Mouse (Mus musculus): ENCODE data around the gene Ntng2. TPM values are rescaled to one million over a fixed set of nuclear protein-coding genes. Genes with fewer than 3 reads are reported as not detected.

Gene Ntng2
- polyA plus RNA-seq, 1 experiment from 2014 or later: 0.55 TPM

- H3K9ac ChIP-seq (replicated peaks): peak overlapping the region; percentile 60; the same call in 1 of the 2 replicates
- under 1% methylated on average over 61 of the region's 61 CpGs for WGBS
- H3K9me3 ChIP-seq: no peaks in the 10 kb centered on the region
- no peak; the same call in 1 of the 2 replicates for ATAC-seq (ENCODE audit: insufficient number of reproducible peaks, insufficient read depth, low FRiP score, low TSS enrichment, low read depth)
- peaks cover 100% of the 10 kb centered on the region for H3K27me3 ChIP-seq
- no peaks in the 10 kb centered on the region for H3K36me3 ChIP-seq
- peaks cover 61% of the 10 kb centered on the region for H3K4me1 ChIP-seq (replicated peaks)
- peak overlapping the region; percentile 60 for H3K4me3 ChIP-seq (replicated peaks)
- H3K4me2 ChIP-seq: peak overlapping the region; percentile 99
- H3K27ac ChIP-seq: no peak overlapping the region
These were observed 1.4 kb downstream of the Ntng2 start for GRCm38 (mm10) chr2:29251095-29252058.

GRCm38 (mm10) chr2:29250263-29251094 lies 2.3 kb downstream of the Ntng2 start:
- no peaks in the 10 kb centered on the region for H3K9me3 ChIP-seq
- WGBS: under 1% methylated on average over 44 of the region's 44 CpGs
- H3K27ac ChIP-seq: no peak overlapping the region
- ATAC-seq (ENCODE audit: insufficient number of reproducible peaks, insufficient read depth, low FRiP score, low TSS enrichment, low read depth): no peak
- H3K27me3 ChIP-seq: peaks cover 100% of the 10 kb centered on the region
- peak overlapping the region; percentile 60 for H3K4me3 ChIP-seq (replicated peaks)
- peak overlapping the region; percentile 34; the same call in 1 of the 2 replicates for H3K9ac ChIP-seq (replicated peaks)
- peak overlapping the region; percentile 99 for H3K4me2 ChIP-seq
- H3K4me1 ChIP-seq (replicated peaks): peaks cover 65% of the 10 kb centered on the region
- H3K36me3 ChIP-seq: no peaks in the 10 kb centered on the region

GRCm38 (mm10) chr2:29249852-29250251 lies 3.0 kb downstream of the Ntng2 start:
- Histone ChIP-seq H3K27me3 (peaks cover 98% of the 10 kb centered on the region), H3K4me3 (replicated peaks) (peak overlapping the region; percentile 60), H3K9ac (replicated peaks) (no peak overlapping the region), H3K4me2 (peak overlapping the region; percentile 99), H3K27ac (no peak overlapping the region), H3K9me3 (no peaks in the 10 kb centered on the region), H3K36me3 (no peaks in the 10 kb centered on the region), H3K4me1 (replicated peaks) (peaks cover 62% of the 10 kb centered on the region)
- no peak for ATAC-seq (ENCODE audit: insufficient number of reproducible peaks, insufficient read depth, low FRiP score, low TSS enrichment, low read depth)
- 2% methylated on average over 10 of the region's 10 CpGs for whole genome bisulfite sequencing

- Histone ChIP-seq H3K4me2 (no peak overlapping the region), H3K27ac (no peak overlapping the region), H3K36me3 (no peaks in the 10 kb centered on the region), H3K9me3 (peaks cover 4% of the 10 kb centered on the region; the same call in 1 of the 2 replicates), H3K4me1 (replicated peaks) (peaks cover 58% of the 10 kb centered on the region), H3K27me3 (peaks cover 90% of the 10 kb centered on the region), H3K9ac (replicated peaks) (no peak overlapping the region), H3K4me3 (replicated peaks) (no peak overlapping the region)
- no peak for ATAC-seq (ENCODE audit: insufficient number of reproducible peaks, insufficient read depth, low FRiP score, low TSS enrichment, low read depth)
- WGBS: 31% methylated on average over 3 of the region's 3 CpGs
These were observed 4.3 kb downstream of the Ntng2 start for GRCm38 (mm10) chr2:29248551-29248950.

- H3K27me3 ChIP-seq: peaks cover 78% of the 10 kb centered on the region
- no peak overlapping the region for H3K9ac ChIP-seq (replicated peaks)
- H3K4me3 ChIP-seq (replicated peaks): no peak overlapping the region
- H3K27ac ChIP-seq: no peak overlapping the region
- H3K9me3 ChIP-seq: peaks cover 4% of the 10 kb centered on the region; the same call in 1 of the 2 replicates
- no peak for ATAC-seq (ENCODE audit: insufficient number of reproducible peaks, insufficient read depth, low FRiP score, low TSS enrichment, low read depth)
- no peak overlapping the region for H3K4me2 ChIP-seq
- H3K4me1 ChIP-seq (replicated peaks): peaks cover 46% of the 10 kb centered on the region
- H3K36me3 ChIP-seq: no peaks in the 10 kb centered on the region
- 84% methylated on average over 2 of the region's 2 CpGs for WGBS
These were observed 5.4 kb downstream of the Ntng2 start for GRCm38 (mm10) chr2:29247386-29247785.

- 70% methylated on average over 7 of the region's 7 CpGs for WGBS
- peaks cover 42% of the 10 kb centered on the region for H3K4me1 ChIP-seq (replicated peaks)
- H3K4me2 ChIP-seq: no peak overlapping the region
- peaks cover 4% of the 10 kb centered on the region; the same call in 1 of the 2 replicates for H3K9me3 ChIP-seq
- no peaks in the 10 kb centered on the region for H3K36me3 ChIP-seq
- no peak overlapping the region for H3K27ac ChIP-seq
- no peak overlapping the region for H3K4me3 ChIP-seq (replicated peaks)
- H3K9ac ChIP-seq (replicated peaks): no peak overlapping the region
- ATAC-seq (ENCODE audit: insufficient number of reproducible peaks, insufficient read depth, low FRiP score, low TSS enrichment, low read depth): no peak
- peaks cover 73% of the 10 kb centered on the region for H3K27me3 ChIP-seq
These were observed 5.9 kb downstream of the Ntng2 start for GRCm38 (mm10) chr2:29246891-29247290.

GRCm38 (mm10) chr2:29246275-29246674 lies 6.5 kb downstream of the Ntng2 start:
- Histone ChIP-seq H3K4me1 (replicated peaks) (peaks cover 36% of the 10 kb centered on the region), H3K36me3 (no peaks in the 10 kb centered on the region), H3K9me3 (peaks cover 4% of the 10 kb centered on the region; the same call in 1 of the 2 replicates), H3K27me3 (peaks cover 70% of the 10 kb centered on the region), H3K27ac (no peak overlapping the region), H3K9ac (replicated peaks) (no peak overlapping the region), H3K4me2 (no peak overlapping the region), H3K4me3 (replicated peaks) (no peak overlapping the region)
- WGBS: 87% methylated on average over 3 of the region's 3 CpGs
- ATAC-seq (ENCODE audit: insufficient number of reproducible peaks, insufficient read depth, low FRiP score, low TSS enrichment, low read depth): no peak

GRCm38 (mm10) chr2:29245341-29245779 lies 7.4 kb downstream of the Ntng2 start:
- Histone ChIP-seq H3K4me2 (no peak overlapping the region), H3K27ac (no peak overlapping the region), H3K27me3 (peaks cover 64% of the 10 kb centered on the region), H3K4me3 (replicated peaks) (no peak overlapping the region), H3K9ac (replicated peaks) (no peak overlapping the region), H3K9me3 (peaks cover 4% of the 10 kb centered on the region; the same call in 1 of the 2 replicates), H3K4me1 (replicated peaks) (peaks cover 27% of the 10 kb centered on the region), H3K36me3 (no peaks in the 10 kb centered on the region)
- WGBS: 27% methylated on average over 10 of the region's 10 CpGs
- ATAC-seq (ENCODE audit: insufficient number of reproducible peaks, insufficient read depth, low FRiP score, low TSS enrichment, low read depth): no peak

- H3K27ac ChIP-seq: no peak overlapping the region
- H3K4me1 ChIP-seq (replicated peaks): no peaks in the 10 kb centered on the region
- WGBS: 80% methylated on average over 17 of the region's 17 CpGs
- H3K27me3 ChIP-seq: peaks cover 14% of the 10 kb centered on the region
- no peak overlapping the region for H3K4me3 ChIP-seq (replicated peaks)
- H3K9ac ChIP-seq (replicated peaks): no peak overlapping the region
- ATAC-seq (ENCODE audit: insufficient number of reproducible peaks, insufficient read depth, low FRiP score, low TSS enrichment, low read depth): no peak
- H3K36me3 ChIP-seq: no peaks in the 10 kb centered on the region
- H3K4me2 ChIP-seq: no peak overlapping the region
- H3K9me3 ChIP-seq: peaks cover 4% of the 10 kb centered on the region; the same call in 1 of the 2 replicates
These were observed 13.5 kb downstream of the Ntng2 start for GRCm38 (mm10) chr2:29239329-29239728.

- Histone ChIP-seq H3K4me2 (no peak overlapping the region), H3K27ac (no peak overlapping the region), H3K4me1 (replicated peaks) (no peaks in the 10 kb centered on the region), H3K36me3 (no peaks in the 10 kb centered on the region), H3K27me3 (peaks cover 14% of the 10 kb centered on the region), H3K9me3 (no peaks in the 10 kb centered on the region), H3K9ac (replicated peaks) (no peak overlapping the region), H3K4me3 (replicated peaks) (no peak overlapping the region)
- ATAC-seq (ENCODE audit: insufficient number of reproducible peaks, insufficient read depth, low FRiP score, low TSS enrichment, low read depth): no peak
- 26% methylated on average over 4 of the region's 4 CpGs for WGBS
These were observed 15.2 kb downstream of the Ntng2 start for GRCm38 (mm10) chr2:29237623-29238022.

- H3K4me3 ChIP-seq (replicated peaks): no peak overlapping the region
- no peak for ATAC-seq (ENCODE audit: insufficient number of reproducible peaks, insufficient read depth, low FRiP score, low TSS enrichment, low read depth)
- 72% methylated on average over 7 of the region's 7 CpGs for WGBS
- H3K4me2 ChIP-seq: no peak overlapping the region
- H3K27me3 ChIP-seq: peaks cover 9% of the 10 kb centered on the region
- H3K36me3 ChIP-seq: no peaks in the 10 kb centered on the region
- H3K9ac ChIP-seq (replicated peaks): no peak overlapping the region
- H3K27ac ChIP-seq: no peak overlapping the region
- no peaks in the 10 kb centered on the region for H3K4me1 ChIP-seq (replicated peaks)
- H3K9me3 ChIP-seq: no peaks in the 10 kb centered on the region
These were observed 17.0 kb downstream of the Ntng2 start for GRCm38 (mm10) chr2:29235811-29236210.

All from limb, embryonic 12.5 days (tissue).